Mouse (Mus musculus) lung, postnatal 0 days (tissue): Measurements from ENCODE around the gene Pigw.

Source experiments
- CTCF ChIP-seq: IDR thresholded peaks from 2 replicates; pipeline ENCODE4 v1.5.1; 2016; ENCODE audit warnings: antibody characterized with exemption, mild to moderate bottlenecking
- EP300 ChIP-seq: IDR thresholded peaks from 2 replicates; pipeline ENCODE4 v1.6.1; 2016; ENCODE audit warnings: antibody characterized with exemption, mild to moderate bottlenecking, control low read depth

DNA sequence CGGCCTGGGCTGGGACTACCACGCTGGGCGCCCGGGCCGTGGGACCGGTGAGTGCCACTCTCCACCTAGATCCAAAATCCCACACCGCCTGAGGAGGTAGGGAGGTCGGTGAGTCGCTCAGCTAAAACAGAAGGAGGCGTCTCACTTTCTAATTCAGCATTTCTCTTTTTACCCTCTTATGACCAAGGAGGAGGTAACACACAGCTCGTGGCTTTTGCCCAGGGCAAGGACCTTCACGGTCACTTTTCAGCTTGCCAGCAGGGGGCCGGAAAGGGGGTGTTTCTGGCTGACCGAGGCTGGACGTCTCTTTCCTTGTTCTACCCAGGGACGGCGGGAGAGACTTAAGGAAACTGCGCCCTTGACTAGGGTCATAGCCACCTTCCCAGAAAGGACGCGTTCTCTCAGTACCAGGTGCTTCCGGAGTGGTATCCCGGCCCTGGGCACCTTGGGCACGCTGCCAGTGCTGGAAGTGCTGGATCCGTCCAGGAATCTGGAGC, 428 bp upstream of the Pigw start:
- TF ChIP-seq CTCF: peak; percentile 65
- TF ChIP-seq EP300: no peak
